Mouse (Mus musculus) liver, adult 2 months (tissue): Measurements from ENCODE around the gene Gm10190.

Experiments
- CTCF ChIP-seq: fragments of 200-500 bp; IDR thresholded peaks from 2 replicates; pipeline ENCODE4 v1.5.1; 2011; ENCODE audit warnings: low read depth, low read length, control low read depth
- POLR2A ChIP-seq: fragments of 200-500 bp; IDR thresholded peaks from 2 replicates; pipeline ENCODE4 v1.6.1; 2011; ENCODE audit warnings: low read length, control low read depth; ENCODE audit not compliant: insufficient read depth; ENCODE audit errors: extremely low read depth

DNA sequence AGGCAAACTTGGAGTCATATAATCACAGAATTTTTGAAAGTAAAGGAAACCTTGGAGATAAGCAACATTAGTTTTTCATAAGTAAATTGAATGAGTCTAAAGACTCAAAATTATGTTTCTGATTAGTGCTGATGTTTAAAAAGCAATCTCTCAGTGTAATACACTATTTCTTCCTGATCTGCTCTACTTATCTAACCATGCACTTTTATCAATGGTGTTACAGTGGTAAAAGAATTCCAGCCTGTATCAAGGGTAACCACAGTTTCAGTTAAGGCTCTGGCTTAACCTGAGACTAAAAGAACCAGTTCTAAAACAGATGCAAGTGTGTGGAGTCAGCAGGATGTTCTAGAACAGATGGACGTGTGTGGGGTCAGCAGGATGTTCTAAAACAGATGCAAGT lies 47.7 kb upstream of the Gm10190 start:
- TF ChIP-seq CTCF (no peak), POLR2A (no peak)
